Mouse (Mus musculus) colon, adult 2 months (tissue): Measurements from ENCODE around the gene Esf1. TPM values are rescaled to one million over a fixed set of nuclear protein-coding genes. Genes with fewer than 3 reads are reported as not detected.

ENCODE experiments used
- polyA plus RNA-seq: library from polyadenylated mRNA; depleted of rRNA; stranded (reverse); fragments of >200 nt; gene quantifications from 2 replicates; pipeline ENCODE4 v1.2.3, GENCODE M21; 2012; rRNA removed

The Esf1 gene
- polyA plus RNA-seq: 0.25 and 0.27 TPM in 2 replicates

GRCm38 (mm10) chr2:140170127-140170802, at the start of gene Esf1, which contains the start of gene Ndufaf5:
TSS of gene Esf1 (minus strand) at chr2:140170564.
TSS of gene Ndufaf5 (plus strand) at chr2:140170649.

GRCm38 (mm10) chr2:140151743-140152142, 18.6 kb downstream of the Esf1 start, which contains the start of gene Gm17374:
TSS of gene Gm17374 (plus strand) at chr2:140152043.

Other genes with a start within 250 kb of the Esf1 start
- gene Tasp1, start 103.8 kb downstream of the Esf1 start, polyA plus RNA-seq: 2.4 and 2.5 TPM in 2 replicates
- not detected in 2 replicates for gene Gm17374, start 18.5 kb downstream of the Esf1 start, polyA plus RNA-seq
- gene Ndufaf5, start 85 bp upstream of the Esf1 start, polyA plus RNA-seq: 4.5 and 5.6 TPM in 2 replicates
- not detected in 2 replicates for gene Sel1l2, start 219.1 kb upstream of the Esf1 start, polyA plus RNA-seq
- gene Macrod2, start 224.7 kb upstream of the Esf1 start, polyA plus RNA-seq: 7.0 and 11.4 TPM in 2 replicates